Mouse (Mus musculus): ENCODE data around the gene Lemd1. TPM values are rescaled to one million over a fixed set of nuclear protein-coding genes. Genes with fewer than 3 reads are reported as not detected.
A peak's percentile ranks its signal among the peaks of the same experiment; 100 is the strongest.
"Not testable (repeated sequence)": the region's sequence is repeated elsewhere in the genome, so short reads cannot be mapped to it uniquely, and the experiment has no call there.

Lemd1 gene
- polyA plus RNA-seq, 1 experiment from 2014 or later: 11.9 TPM

GRCm38 (mm10) chr1:132267959-132268358 is 76.7 kb downstream of the Lemd1 start:
- no peak overlapping the region for H3K4me3 ChIP-seq
- H3K9ac ChIP-seq: no peak overlapping the region
- no peak overlapping the region for H3K4me2 ChIP-seq (replicated peaks)
- 0 out of 2 replicates have a peak, but pooled peaks cover 3% of the 10 kb centered on the region for H3K4me1 ChIP-seq
- H3K9me3 ChIP-seq: no peaks in the 10 kb centered on the region
- no peaks in the 10 kb centered on the region for H3K27me3 ChIP-seq (replicated peaks)
- 70% methylated on average over 2 of the region's 2 CpGs for WGBS
- no peak overlapping the region for H3K27ac ChIP-seq
- ATAC-seq (ENCODE audit: low FRiP score, low read depth): no peak
- H3K36me3 ChIP-seq: no peaks in the 10 kb centered on the region

GRCm38 (mm10) chr1:132268418-132269060 is 77.3 kb downstream of the Lemd1 start:
- H3K36me3 ChIP-seq: no peaks in the 10 kb centered on the region
- H3K9me3 ChIP-seq: no peaks in the 10 kb centered on the region
- no peak for ATAC-seq (ENCODE audit: low FRiP score, low read depth)
- no peak overlapping the region for H3K9ac ChIP-seq
- H3K4me2 ChIP-seq (replicated peaks): no peak overlapping the region
- H3K27me3 ChIP-seq (replicated peaks): no peaks in the 10 kb centered on the region
- 0 out of 2 replicates have a peak, but pooled peaks cover 3% of the 10 kb centered on the region for H3K4me1 ChIP-seq
- no peak overlapping the region for H3K27ac ChIP-seq
- no peak overlapping the region for H3K4me3 ChIP-seq
- WGBS: 65% methylated on average over 7 of the region's 7 CpGs

- H3K36me3 ChIP-seq: no peaks in the 10 kb centered on the region
- no peak for ATAC-seq (ENCODE audit: low FRiP score, low read depth)
Measured at GRCm38 (mm10) chr1:132271237-132271636, 80.0 kb downstream of the Lemd1 start.

GRCm38 (mm10) chr1:132276694-132277093 is 85.5 kb downstream of the Lemd1 start:
- no peak overlapping the region for H3K27ac ChIP-seq
- 76% methylated on average over 3 of the region's 3 CpGs for WGBS
- ATAC-seq (ENCODE audit: low FRiP score, low read depth): no peak
- H3K4me3 ChIP-seq: no peak overlapping the region
- H3K36me3 ChIP-seq: no peaks in the 10 kb centered on the region
- H3K9ac ChIP-seq: no peak overlapping the region
- H3K4me2 ChIP-seq (replicated peaks): no peak overlapping the region
- no peaks in the 10 kb centered on the region for H3K9me3 ChIP-seq
- H3K4me1 ChIP-seq: peaks cover 2% of the 10 kb centered on the region; the same call in 1 of the 2 replicates
- no peaks in the 10 kb centered on the region for H3K27me3 ChIP-seq (replicated peaks)

More at GRCm38 (mm10) chr1:132271237-132271636, 80.0 kb downstream of the Lemd1 start:
- H3K9me3 ChIP-seq: no peaks in the 10 kb centered on the region
- H3K4me1 ChIP-seq: 0 out of 2 replicates have a peak, but pooled peaks cover 3% of the 10 kb centered on the region
- H3K4me3 ChIP-seq: no peak overlapping the region
- H3K27ac ChIP-seq: no peak overlapping the region
- 60% methylated on average over 3 of the region's 3 CpGs for WGBS
- no peaks in the 10 kb centered on the region for H3K27me3 ChIP-seq (replicated peaks)
- no peak overlapping the region for H3K4me2 ChIP-seq (replicated peaks)
- no peak overlapping the region for H3K9ac ChIP-seq

- H3K27me3 ChIP-seq (replicated peaks): no peaks in the 10 kb centered on the region
- no peaks in the 10 kb centered on the region for H3K36me3 ChIP-seq
- H3K4me3 ChIP-seq: no peak overlapping the region
- no peak overlapping the region for H3K4me2 ChIP-seq (replicated peaks)
- no peak overlapping the region for H3K9ac ChIP-seq
- H3K9me3 ChIP-seq: no peaks in the 10 kb centered on the region
- WGBS: 67% methylated on average over 6 of the region's 6 CpGs
- no peak for ATAC-seq (ENCODE audit: low FRiP score, low read depth)
- H3K27ac ChIP-seq: no peak overlapping the region
- H3K4me1 ChIP-seq: peaks cover 7% of the 10 kb centered on the region
Measured at GRCm38 (mm10) chr1:132277124-132277523, 85.9 kb downstream of the Lemd1 start.

GRCm38 (mm10) chr1:132280636-132281035 is 89.4 kb downstream of the Lemd1 start:
- ATAC-seq (ENCODE audit: low FRiP score, low read depth); H3K27me3 ChIP-seq (replicated peaks); H3K4me3 ChIP-seq; H3K9ac ChIP-seq; H3K4me2 ChIP-seq (replicated peaks); H3K9me3 ChIP-seq; H3K36me3 ChIP-seq; H3K27ac ChIP-seq: not testable (repeated sequence)
- WGBS: 74% methylated on average over 6 of the region's 6 CpGs
- peaks cover 28% of the 10 kb centered on the region for H3K4me1 ChIP-seq

GRCm38 (mm10) chr1:132281523-132282176 is 90.4 kb downstream of the Lemd1 start:
- no peak overlapping the region for H3K4me3 ChIP-seq
- 0 out of 2 replicates have a peak overlapping the region, but pooled peaks have one; percentile 4 for H3K9ac ChIP-seq
- peak overlapping the region; percentile 23 for H3K4me2 ChIP-seq (replicated peaks)
- no peaks in the 10 kb centered on the region for H3K9me3 ChIP-seq
- H3K27ac ChIP-seq: 0 out of 2 replicates have a peak overlapping the region, but pooled peaks have one; percentile 1
- peak; percentile 55 for ATAC-seq (ENCODE audit: low FRiP score, low read depth)
- H3K4me1 ChIP-seq: peaks cover 28% of the 10 kb centered on the region
- H3K36me3 ChIP-seq: no peaks in the 10 kb centered on the region
- 3% methylated on average over 8 of the region's 8 CpGs for WGBS
- H3K27me3 ChIP-seq (replicated peaks): no peaks in the 10 kb centered on the region

GRCm38 (mm10) chr1:132282177-132282536 is 90.9 kb downstream of the Lemd1 start:
- 70% methylated on average over 2 of the region's 2 CpGs for WGBS
- ATAC-seq (ENCODE audit: low FRiP score, low read depth): peak; percentile 54; the same call in 1 of the 2 replicates

GRCm38 (mm10) chr1:132283018-132283417 is 91.8 kb downstream of the Lemd1 start:
- H3K27ac ChIP-seq: peak overlapping the region; percentile 16
- H3K36me3 ChIP-seq: no peaks in the 10 kb centered on the region
- no peaks in the 10 kb centered on the region for H3K27me3 ChIP-seq (replicated peaks)
- H3K9ac ChIP-seq: no peak overlapping the region
- peak; percentile 53 for ATAC-seq (ENCODE audit: low FRiP score, low read depth)
- H3K4me2 ChIP-seq (replicated peaks): 0 out of 2 replicates have a peak overlapping the region, but pooled peaks have one; percentile 14
- H3K9me3 ChIP-seq: no peaks in the 10 kb centered on the region
- no peak overlapping the region for H3K4me3 ChIP-seq
- WGBS: 28% methylated on average over 13 of the region's 13 CpGs
- peaks cover 35% of the 10 kb centered on the region for H3K4me1 ChIP-seq

More at GRCm38 (mm10) chr1:132282177-132282536, 90.9 kb downstream of the Lemd1 start:
- Histone ChIP-seq H3K4me1 (peaks cover 28% of the 10 kb centered on the region), H3K36me3 (no peaks in the 10 kb centered on the region), H3K27ac (peak overlapping the region; percentile 1; the same call in 1 of the 2 replicates), H3K4me3 (no peak overlapping the region), H3K27me3 (replicated peaks) (no peaks in the 10 kb centered on the region), H3K9me3 (no peaks in the 10 kb centered on the region), H3K4me2 (replicated peaks) (peak overlapping the region; percentile 23), H3K9ac (0 out of 2 replicates have a peak overlapping the region, but pooled peaks have one; percentile 4)

- Histone ChIP-seq H3K27me3 (replicated peaks) (no peaks in the 10 kb centered on the region), H3K4me2 (replicated peaks) (no peak overlapping the region), H3K4me3 (no peak overlapping the region), H3K9me3 (no peaks in the 10 kb centered on the region), H3K27ac (no peak overlapping the region), H3K36me3 (no peaks in the 10 kb centered on the region), H3K4me1 (peaks cover 60% of the 10 kb centered on the region), H3K9ac (no peak overlapping the region)
- WGBS: 81% methylated on average over 1 of the region's 1 CpGs
- ATAC-seq (ENCODE audit: low FRiP score, low read depth): no peak
Measured at GRCm38 (mm10) chr1:132286735-132287134, 95.5 kb downstream of the Lemd1 start.

GRCm38 (mm10) chr1:132287445-132287844 is 96.2 kb downstream of the Lemd1 start:
- H3K4me1 ChIP-seq: peaks cover 60% of the 10 kb centered on the region
- WGBS: 63% methylated on average over 2 of the region's 2 CpGs
- ATAC-seq (ENCODE audit: low FRiP score, low read depth): no peak
- H3K9me3 ChIP-seq: no peaks in the 10 kb centered on the region
- H3K36me3 ChIP-seq: no peaks in the 10 kb centered on the region
- no peak overlapping the region for H3K4me3 ChIP-seq
- no peak overlapping the region for H3K27ac ChIP-seq
- H3K27me3 ChIP-seq (replicated peaks): no peaks in the 10 kb centered on the region
- no peak overlapping the region for H3K4me2 ChIP-seq (replicated peaks)
- no peak overlapping the region for H3K9ac ChIP-seq

GRCm38 (mm10) chr1:132287991-132288451 is 96.8 kb downstream of the Lemd1 start:
- Histone ChIP-seq H3K27ac (no peak overlapping the region), H3K9me3 (no peaks in the 10 kb centered on the region), H3K9ac (no peak overlapping the region), H3K36me3 (no peaks in the 10 kb centered on the region), H3K27me3 (replicated peaks) (no peaks in the 10 kb centered on the region), H3K4me2 (replicated peaks) (no peak overlapping the region), H3K4me3 (no peak overlapping the region), H3K4me1 (peaks cover 60% of the 10 kb centered on the region)
- WGBS: 19% methylated on average over 11 of the region's 11 CpGs
- ATAC-seq (ENCODE audit: low FRiP score, low read depth): no peak

Measured in neural tube, embryonic 12.5 days (tissue).